Mouse (Mus musculus) embryo, embryonic 11 days (tissue): Measurements from ENCODE around the gene Rcn3.

ENCODE experiments used
- DNase-seq: peaks from one replicate; pipeline ENCODE4 v3.0.0-alpha.2; 2015

The Rcn3 gene

DNA sequence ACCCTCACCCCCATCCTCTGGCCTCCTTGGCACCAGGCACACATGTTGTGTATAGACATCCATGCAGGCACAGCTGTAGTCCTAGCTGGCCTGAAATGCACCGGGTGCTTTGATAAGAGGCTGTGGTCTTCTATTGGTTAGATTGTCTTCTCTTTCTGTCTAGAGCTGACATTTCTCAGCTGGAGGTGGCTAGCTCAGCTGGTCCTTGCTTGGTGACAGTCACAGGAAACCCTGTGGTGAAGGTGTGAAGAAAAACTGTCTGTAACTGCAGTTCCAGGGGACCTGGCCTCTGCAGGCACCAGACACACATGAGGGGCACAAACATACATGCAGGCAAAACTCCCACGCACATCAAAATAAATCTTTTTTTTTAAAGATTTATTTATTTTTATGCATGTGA is 22.4 kb downstream of the Rcn3 start:
- no peak for DNase-seq

DNA sequence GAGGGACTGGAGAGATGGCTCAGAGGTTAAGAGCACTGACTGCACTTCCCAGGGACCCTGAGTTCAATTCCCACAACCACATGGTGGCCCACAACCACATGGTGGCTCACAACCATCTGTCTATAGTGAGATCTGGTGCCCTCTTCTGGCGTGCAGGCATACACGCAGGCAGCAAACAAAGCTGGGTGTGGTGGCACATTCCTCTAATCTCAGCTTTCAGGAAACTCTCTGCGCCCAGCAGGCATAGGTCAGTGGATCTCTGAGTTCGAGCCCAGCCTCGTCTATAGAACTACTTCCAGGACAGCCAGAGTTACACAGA is 24.1 kb downstream of the Rcn3 start:
- DNase-seq, result peak; percentile 72

- no peak for DNase-seq
These were observed 24.6 kb downstream of the Rcn3 start for GRCm38 (mm10) chr7:45067190-45067999.

DNA sequence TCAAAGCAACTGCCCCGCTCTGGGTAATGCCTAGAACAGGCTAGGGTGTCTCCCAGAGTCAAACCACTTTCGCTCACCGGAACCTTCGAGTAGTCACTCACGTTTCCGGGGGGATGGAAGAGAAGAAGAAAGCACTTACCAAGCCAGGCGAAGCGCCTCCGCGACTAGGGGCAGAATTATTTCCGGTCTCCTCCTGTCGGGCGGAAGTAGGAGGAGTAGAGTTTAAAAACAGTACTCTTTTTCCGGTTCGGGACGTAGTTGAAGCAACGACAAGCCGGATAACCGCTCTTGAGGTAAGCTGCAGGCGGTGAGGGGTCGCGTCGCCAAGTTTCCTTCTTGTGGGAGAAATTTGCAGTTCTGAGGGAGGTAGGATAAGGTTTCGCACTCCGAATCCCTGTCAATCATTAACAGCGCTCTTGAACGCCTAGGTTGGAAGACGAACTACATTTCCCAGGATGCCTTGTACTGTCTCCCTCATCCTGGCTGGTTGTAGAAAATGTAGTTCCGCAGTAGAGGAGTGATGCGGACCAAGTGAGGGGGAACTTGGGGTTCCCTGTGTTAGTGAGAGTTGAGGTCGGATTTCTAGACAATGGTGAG is 29.7 kb downstream of the Rcn3 start, which contains the start of the genes Nosip and Prrg2:
Gene Nosip, plus strand, starts transcription at position 191 of the 597 bp plus-strand sequence.
Gene Prrg2, minus strand, starts transcription at position 439 of the 597 bp plus-strand sequence.
- peak; percentile 99 for DNase-seq

- peak; percentile 37 for DNase-seq
These were observed 30.4 kb downstream of the Rcn3 start for GRCm38 (mm10) chr7:45061532-45062075.

GRCm38 (mm10) chr7:45060632-45061122 is 31.3 kb downstream of the Rcn3 start:
- no peak for DNase-seq

DNA sequence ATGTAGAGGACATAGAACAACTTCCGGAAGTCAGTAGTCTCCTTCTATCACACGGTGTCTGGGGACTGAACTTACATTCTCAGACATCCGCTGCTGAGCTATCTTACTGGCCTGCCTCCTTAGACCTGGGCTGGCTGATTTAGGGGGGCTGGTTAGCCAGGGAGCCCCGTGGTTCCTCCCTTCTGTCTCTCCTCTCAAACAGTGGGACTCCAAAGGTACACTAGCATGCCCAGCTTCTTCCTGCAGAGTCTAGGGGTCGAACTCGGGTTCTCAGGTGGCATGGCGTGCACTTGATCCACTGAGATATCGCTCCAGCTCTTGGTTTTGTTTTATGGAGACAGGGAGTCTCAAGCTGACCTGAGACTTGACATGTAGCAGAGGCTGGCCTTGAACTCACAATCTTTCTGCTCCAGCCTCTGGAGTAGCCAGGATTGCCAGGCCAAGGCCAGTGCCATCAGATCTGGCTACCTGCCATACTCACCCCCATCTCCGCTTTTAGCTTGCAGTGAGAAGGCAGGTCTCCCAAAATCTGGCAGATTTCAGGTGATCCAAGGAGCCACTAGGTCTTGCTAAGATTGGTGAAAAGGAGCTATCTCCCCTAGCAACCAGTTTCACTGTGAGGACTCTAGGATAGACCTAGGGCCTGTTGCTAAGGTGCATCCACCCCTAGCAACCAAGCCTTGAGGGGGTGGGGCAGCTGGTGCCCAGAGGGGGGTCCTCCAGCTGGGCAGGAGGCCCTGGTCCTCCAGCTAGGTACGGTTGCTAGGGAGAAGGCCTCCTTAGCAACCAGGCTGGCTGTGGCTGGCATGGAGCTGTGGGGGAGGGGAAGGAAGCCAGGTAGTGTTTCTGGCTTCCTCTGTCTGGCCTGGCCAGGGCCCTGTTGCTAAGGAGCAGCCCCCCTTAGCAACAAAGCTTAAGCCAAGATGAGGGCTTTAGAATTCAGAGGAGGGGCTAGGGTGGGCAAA is 33.1 kb downstream of the Rcn3 start:
- peak; percentile 43 for DNase-seq

DNA sequence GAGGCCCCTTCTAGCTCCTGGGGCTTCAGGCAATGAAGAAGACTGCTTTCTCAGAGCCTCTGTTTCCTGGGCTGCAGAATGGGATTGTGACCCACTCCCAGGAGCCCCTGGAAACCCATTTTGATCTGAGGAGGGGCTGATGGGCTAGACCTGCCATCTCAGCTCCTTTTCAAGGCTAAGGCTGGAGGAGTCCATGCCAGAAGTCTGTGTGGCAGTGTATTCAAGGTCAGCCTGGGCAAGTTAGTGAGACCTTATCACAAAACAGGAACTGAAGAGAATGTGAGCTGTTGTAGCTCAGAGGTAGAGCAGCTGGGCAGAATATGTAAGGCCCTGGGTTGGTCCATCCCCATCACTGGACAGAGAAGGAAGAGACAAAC is 35.1 kb downstream of the Rcn3 start:
- no peak for DNase-seq

DNA sequence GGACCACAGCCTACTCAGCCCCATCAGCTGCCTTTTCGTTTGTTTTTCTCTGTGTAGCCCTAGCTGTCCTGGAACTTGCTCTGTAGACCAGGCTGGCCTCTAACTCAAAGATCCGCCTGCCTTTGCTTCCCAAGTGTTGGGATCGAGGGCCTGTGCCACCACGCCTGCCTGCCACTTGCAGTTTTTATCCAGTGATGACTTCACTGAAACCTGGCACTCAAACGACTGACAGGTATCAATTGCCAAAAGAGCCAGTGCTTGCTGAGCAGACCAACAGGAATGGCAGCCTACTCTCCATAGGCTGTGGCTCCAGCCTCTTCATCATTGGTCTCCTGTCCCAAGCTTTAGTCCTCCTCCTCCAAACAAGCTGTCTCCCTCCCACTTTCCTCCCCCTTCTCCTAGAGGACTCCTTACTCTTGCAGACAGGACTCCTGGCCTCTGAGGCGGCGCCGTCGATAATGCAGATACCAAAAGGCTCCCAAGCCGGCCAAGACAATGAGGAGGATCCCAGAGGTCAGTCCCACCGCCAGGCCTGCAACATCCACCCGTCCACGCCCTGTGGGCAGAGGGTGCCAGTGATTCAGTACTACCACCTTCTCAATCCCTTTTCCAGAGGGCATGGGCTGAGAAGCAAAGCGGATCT is 35.6 kb downstream of the Rcn3 start:
- DNase-seq, result no peak

DNA sequence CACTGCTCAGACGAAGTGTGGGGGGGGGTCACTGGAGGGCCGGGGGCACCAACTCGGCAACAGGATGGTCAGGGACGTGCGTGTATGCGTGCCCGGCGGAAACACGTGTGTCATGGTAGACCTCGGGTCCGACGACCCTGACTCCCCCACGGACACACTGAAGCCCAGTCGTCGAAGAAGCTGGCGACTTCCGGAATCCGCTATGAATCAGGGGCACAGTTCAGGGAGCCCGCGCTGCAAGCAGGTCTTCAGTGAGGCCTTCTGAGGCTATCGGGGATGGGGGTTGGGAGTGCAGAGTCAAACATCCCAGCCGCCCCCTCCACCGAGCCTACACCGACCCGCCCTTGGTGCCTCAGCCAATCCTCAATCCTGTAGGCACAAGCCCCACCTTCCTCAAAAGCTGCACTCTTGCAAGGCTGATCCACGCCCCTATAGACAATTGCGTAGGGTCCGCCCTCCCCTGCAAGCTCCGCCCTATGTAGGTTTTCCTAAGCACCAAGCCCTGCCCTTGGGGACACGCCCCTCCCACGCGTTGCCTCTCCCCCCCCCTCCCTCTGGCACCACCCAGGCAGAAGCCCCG is 38.0 kb downstream of the Rcn3 start:
- peak; percentile 97 for DNase-seq

GRCm38 (mm10) chr7:45053117-45053930 is 38.7 kb downstream of the Rcn3 start:
- DNase-seq, result peak; percentile 89

- DNase-seq, result peak; percentile 80
These were observed 39.2 kb downstream of the Rcn3 start, which contains the start of gene Prr12 for GRCm38 (mm10) chr7:45052862-45053116. Gene Prr12, minus strand, starts transcription at chr7:45052881.

GRCm38 (mm10) chr7:45052181-45052861 is 39.7 kb downstream of the Rcn3 start:
- peak; percentile 37 for DNase-seq

DNA sequence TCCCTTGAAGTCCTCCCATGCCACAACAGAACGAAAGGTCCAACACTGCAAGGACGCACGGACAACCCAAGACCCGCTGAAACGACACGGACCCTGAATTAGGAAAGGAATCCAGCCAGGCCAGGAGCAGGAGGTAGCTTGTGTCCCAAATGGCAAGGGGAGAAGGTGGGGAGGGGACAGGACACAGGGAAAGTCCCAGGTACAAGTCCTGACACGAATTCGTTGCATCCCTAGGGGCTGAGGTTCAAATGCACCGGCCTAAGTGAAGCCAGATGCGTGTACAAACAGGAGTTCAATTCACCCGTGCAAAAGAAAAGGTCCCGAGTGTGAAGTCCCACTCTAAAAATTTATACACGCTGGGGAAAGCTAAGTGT is 40.4 kb downstream of the Rcn3 start:
- peak; percentile 19 for DNase-seq

DNA sequence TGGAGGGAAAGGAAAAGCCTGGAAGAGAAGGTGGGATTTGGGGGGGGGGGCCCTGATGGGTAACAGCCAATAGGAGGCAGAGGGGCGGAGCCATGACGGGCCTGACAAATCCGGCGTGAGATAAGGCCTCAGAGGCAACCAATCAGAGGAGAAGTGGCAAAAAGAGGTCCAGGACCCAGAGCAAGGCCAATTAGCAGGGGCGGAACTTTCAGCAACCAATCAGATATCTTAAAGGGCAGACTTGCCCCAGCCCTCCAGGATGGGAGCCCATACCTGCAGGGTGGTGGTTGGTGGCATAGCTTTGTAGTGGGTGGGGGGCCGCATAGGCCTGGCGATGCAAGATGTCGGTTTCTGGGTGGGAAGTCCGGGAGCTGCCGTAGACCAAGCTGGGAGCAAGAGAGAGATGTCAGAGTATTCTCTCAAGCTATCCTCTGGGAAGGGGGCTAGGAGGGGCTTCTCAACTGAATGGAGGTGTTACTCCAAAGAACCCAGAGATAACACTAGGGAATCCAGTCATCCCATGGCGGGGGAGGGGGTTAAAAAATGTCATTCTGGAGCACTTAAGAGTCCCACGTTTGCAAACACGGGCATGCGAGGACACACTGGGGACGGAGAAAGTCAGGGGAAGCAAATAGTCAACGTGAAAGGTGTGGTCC is 40.9 kb downstream of the Rcn3 start:
- DNase-seq, result peak; percentile 95

- DNase-seq, result no peak
These were observed 42.9 kb downstream of the Rcn3 start for GRCm38 (mm10) chr7:45048923-45049657.

DNA sequence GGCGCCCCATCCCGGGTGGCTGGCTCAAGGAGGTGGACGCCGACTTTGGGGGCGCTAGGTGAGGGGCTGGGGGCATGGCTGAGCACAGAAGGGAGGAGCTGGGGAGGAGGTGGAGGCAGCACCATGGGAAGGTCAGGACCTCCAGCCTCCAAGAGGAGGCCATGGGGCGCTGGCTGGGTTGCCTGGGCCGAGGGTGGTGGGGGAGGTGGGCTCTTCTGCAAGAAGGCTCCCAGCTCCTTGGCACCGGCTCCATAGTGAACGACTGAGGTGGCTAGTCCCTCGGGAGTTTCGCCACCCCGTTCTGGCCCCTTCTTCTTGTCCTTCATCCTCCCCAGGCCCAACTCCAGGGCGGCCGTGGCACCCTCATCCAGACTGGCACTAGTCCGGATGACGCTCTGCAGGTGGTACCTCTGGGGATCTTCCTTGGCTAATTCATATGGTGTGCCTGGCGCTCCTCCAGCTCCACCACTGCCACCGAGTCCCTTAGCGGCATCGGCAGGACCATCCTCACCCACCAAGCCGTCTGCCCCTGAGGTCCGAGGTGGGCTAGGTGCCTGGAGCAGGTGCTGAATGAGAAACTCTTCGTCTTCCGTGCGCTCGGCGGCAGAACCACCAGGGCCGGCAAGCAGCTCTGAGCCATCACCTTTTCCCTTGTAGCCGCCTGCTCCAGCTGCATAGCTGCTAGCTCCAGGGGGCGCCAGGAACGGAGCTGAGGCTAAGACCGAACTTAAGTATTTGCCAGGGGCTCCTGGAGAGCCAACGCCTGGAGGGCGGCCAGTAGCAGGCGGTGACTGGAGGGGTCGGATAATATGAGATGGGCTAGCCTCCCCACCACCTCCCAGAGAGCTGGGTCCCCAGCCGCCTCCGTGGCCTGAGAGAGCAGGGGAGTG is 43.8 kb downstream of the Rcn3 start:
- no peak for DNase-seq

GRCm38 (mm10) chr7:45047491-45047890 is 44.5 kb downstream of the Rcn3 start:
- DNase-seq, result no peak
